Mouse (Mus musculus) T-helper 2 cell (primary cell): Measurements from ENCODE around the gene Eif2a.
"Not testable (repeated sequence)": the region's sequence is repeated elsewhere in the genome, so short reads cannot be mapped to it uniquely, and the experiment has no call there.

Experiments used
- in situ Hi-C: fragments of 300-600 bp; cut with MboI, MseI; formaldehyde crosslinking; loops from one replicate; pipeline ENCODE4 v1.15.1; 2025; ENCODE audit warnings: high pct_unique_total_duplicates

Gene Eif2a

GRCm38 (mm10) chr3:58520286-58520685 is 5.3 kb upstream of the Eif2a start:
- in situ Hi-C loops: loop anchor here (10.0 kb wide), 1 partner anchor 105 kb away; the partner anchor contains the start of gene Tsc22d2

DNA sequence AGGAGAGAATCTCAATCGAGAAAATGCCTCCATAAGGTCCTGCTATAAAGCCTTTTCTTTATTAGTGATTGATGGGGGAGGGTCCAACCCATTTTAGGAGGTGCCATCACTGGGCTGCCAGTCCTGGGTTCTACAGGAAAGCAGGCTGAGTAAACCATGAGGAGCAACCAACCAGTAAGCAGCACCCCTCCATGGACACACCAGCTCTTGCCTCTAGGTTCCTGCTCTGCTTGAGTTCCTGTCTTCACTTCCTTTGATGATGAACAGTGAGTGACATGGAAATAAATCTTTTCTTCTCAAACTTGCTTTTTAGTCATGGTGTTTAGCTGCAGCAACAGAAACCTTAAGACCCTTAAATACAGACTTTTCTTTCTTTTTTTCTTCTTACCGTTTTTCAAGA is 4.3 kb upstream of the Eif2a start:
- in situ Hi-C loops: loop anchor here (10.0 kb wide), 1 partner anchor 107 kb away; the partner anchor contains the start of gene Tsc22d2

DNA sequence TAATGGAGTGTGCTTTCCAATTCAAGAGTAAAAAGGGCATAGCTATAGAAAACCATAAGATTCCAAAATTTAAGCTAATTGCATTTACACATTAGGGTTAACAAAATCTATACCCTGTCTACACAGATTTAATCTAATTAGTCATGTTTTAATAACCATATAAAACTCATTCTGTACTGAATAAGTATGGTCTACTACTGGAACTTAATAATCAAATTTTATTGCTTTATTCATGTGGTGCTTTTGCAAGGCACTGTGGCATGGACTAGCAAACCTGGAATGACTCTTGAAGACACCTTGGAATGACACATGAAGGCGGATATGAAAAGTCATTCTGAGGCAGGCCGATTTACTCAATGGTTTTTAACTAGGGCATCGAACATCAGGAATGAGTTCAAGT is 2.2 kb upstream of the Eif2a start:
- in situ Hi-C loops: loop anchor here (10.0 kb wide), 1 partner anchor 109 kb away; the partner anchor contains the start of gene Tsc22d2

DNA sequence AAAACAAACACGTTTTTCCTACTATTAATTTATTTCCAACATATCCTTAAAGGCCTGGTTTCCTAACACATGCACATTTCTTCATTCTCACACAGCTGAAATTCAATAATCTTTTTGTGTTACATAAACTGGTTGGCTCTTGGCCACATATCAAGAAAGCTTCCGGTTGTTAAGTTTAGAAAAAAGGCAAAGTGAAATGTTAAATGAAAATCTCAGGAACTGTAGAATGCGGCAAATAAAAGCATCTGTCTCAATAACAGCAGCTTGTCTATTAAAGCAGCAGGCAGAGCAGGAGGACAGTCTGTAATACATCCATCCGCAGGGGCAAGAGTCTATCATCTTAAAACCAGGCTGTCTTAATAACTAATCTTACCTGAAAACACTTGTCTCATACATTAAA is 1.4 kb upstream of the Eif2a start:
- in situ Hi-C loops: loop anchor here (10.0 kb wide), 1 partner anchor 109 kb away; the partner anchor contains the start of gene Tsc22d2

DNA sequence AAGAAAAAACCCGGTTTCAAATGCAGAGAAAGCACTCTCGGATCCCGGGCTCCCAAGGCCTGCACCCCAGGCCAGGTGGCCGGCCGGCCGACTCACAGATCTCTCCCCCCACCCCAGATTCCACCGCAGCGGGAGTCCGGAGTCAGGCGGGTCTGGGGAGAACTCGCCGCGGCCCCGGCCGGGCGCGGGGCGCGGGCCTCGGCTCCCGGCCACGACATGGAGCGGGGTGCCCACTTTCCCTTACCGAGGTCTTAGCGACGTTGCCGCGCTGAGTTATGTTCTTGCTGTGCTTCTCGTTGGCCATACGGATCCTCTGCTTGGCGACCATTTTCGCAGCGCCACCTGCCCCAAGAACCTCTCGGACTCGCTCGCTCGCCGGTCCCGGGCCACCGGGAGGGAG is 455 bp upstream of the Eif2a start:
- in situ Hi-C loops: loop anchor here (10.0 kb wide), 1 partner anchor 110 kb away; the partner anchor contains the start of gene Tsc22d2

DNA sequence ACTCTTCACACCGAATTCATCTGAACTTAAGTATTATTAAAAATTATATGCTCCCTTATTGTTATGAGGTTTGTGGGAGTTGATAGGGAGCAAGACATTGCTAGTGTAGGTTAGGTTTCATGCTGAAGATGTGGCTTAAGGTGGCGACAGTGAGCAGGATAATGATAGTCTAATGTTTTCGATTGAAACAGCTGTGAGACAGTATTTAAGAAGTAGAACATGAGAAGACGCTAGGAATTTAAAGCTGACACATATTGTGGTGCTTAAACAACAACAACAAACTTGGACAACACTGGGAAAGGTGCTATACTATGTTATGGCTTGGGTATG is 752 bp downstream of the Eif2a start:
- in situ Hi-C loops: loop anchor here (10.0 kb wide), 1 partner anchor 112 kb away; the partner anchor contains the start of gene Tsc22d2

DNA sequence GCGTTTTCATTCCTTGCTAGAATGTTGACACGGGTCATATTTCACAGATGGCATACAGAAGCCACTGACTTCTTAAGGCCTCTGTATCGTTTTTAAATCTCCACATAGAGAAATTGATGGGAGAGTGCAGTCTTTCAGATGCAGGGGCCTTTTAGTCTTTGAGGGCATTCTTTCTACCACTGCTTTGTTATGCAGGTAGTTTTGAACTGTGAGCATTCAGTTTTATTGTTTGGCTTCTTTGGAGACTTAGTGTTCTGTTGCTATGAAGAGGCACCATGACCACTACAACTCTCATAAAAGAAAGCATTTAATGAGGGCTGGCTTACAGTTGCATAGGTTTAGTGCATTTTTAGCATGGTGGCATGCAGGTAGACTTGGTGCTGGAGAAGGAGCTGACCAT is 11.0 kb downstream of the Eif2a start:
- in situ Hi-C loops: loop anchor here (5.0 kb wide), 1 partner anchor 36 kb away; no protein-coding TSS in a partner anchor

DNA sequence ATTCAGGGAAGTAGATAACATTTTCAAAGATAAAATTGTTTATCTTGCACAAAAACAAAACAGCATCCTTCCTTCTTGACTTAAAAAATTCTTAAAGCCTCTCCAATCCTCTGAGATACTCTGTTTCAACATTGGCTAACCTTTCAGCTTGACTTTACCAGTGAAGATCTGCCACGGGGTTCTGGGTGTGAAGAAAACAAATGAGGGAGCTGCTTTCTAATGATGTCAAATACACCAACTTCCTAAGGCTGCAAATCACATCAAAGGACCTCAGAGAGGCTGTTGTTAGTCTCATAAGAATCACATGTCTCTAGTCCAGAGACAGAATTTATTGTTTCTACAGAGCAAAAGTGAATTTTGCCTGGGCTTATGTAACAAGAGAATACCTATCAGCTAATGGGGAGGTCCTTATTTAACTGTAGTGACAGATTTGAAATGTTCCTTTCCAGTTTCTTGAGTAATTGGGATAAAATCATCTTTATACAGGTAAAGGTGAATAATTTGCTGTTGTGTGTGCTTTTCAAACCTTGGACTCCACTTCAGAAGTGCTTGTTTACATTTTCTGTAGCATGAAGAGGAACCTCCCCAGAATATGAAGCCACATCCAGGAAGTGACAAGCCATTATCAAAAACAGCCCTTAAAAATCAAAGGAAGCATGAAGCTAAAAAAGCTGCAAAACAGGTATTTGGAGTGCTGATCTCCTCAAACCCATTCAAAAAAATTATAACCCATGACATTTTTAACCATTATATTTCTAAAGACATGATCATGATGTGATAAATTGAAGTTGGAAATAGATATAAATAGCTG is 26.6 kb downstream of the Eif2a start:
- in situ Hi-C loops: no loop called here

DNA sequence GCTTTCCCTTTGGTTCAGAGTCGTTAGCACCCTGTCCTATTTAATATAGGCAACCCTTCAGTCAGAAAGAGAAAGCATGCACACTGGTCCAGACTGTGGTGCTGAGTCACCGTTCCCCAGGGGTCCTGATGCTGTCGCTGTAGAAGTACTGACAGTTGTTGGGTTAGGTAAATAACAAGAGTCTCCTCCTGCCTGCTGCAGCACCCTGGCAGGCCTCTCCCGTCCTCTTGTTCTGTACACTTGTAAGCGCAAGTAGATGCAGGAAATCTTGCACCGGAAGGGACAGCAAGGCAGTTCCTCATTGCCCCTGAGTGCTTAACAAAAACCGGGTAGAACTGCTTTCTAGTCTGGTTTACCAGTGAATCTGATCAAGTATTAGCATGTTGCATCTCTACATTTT is 31.0 kb downstream of the Eif2a start:
- in situ Hi-C loops: no loop called here

DNA sequence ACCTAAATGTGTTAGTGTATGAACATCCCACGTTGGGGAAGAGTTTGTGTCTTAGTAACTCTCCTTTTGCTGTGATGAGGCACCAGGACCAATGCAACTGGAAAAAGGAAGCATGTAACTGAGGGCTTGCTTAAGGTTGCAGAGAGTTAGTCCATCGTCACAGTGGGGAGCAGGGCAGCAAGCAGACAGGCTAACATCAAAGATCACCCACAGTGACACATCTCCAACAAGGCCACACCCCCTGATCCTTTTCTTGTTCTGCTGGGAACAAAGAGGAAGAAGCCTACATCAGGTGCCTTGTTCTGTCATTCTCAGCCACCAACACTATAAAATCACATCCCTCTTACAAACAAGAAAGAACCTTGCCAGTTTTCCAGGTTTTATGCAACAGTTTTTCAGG is 34.3 kb downstream of the Eif2a start:
- in situ Hi-C loops: no loop called here

DNA sequence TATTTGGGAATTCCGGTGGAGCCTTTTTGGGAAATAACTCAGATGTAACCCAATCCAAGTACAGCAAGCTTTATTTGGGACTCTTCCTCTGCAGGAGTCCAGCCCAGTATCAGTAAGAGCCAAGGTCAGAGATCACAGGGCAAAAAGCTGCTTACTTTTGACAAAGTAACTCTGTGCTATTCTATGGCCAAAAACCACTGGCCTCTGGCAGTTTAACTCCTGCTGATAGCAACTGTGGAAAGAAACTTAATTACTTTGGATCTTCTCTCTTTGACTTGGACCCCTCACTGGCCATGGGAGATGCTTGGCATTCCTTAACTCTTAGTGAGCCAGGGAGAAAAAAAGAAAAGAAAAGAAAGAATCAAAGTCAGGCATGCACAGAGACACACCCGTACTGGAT is 35.8 kb downstream of the Eif2a start:
- in situ Hi-C loops: no loop called here

DNA sequence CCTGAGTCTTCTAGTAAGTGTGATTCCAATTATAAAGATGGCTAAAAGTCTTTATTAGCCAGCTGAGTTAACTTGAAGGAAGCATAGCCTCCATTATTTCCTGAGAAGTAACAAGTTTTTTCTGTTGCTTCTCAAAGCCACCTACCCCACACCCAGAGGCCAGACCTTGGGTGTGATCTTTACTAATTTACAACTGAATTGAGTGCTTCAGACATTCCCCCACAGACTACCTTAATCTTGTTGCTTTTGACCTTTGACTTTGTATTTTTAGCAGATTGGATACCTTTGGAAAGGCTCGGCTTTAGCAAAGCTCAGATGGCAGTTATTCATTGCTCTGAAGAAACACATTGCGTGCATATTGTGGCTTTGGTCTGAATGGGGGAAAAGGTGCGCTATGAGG is 45.2 kb downstream of the Eif2a start:
- in situ Hi-C loops: loop anchor here (5.0 kb wide), 1 partner anchor 34 kb away; no protein-coding TSS in a partner anchor

- in situ Hi-C loops: no loop called here
These were observed 50.8 kb downstream of the Eif2a start, which contains the start of gene Selenot for GRCm38 (mm10) chr3:58576137-58577066. Gene Selenot (plus strand): TSS chr3:58576636.

GRCm38 (mm10) chr3:58577067-58577503 is 51.5 kb downstream of the Eif2a start:
- in situ Hi-C loops: no loop called here

- in situ Hi-C loops: no loop called here
These were observed 52.0 kb downstream of the Eif2a start for GRCm38 (mm10) chr3:58577506-58578050.

DNA sequence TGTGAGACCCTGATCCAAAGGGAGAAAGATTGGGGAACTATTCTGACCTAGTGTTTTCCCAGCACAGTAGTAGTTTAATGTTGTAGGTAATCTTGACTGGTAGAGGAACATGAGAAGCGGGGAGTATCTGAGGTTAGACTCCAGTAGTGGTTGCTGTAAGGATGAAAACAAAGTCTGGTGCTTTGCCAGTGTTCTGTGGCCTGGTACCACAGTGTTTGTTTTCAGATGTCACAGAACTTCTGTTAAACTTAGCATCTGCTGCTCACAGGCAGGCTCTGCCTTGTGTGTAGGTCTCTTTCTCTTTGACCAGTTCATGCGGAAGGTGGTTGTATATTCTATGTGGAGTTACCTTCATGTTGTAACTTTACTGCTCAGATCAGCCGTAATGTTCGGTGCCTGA is 55.9 kb downstream of the Eif2a start:
- in situ Hi-C loops: loop anchor here (5.0 kb wide), 1 partner anchor 111 kb away; the partner anchor contains the start of gene Siah2

DNA sequence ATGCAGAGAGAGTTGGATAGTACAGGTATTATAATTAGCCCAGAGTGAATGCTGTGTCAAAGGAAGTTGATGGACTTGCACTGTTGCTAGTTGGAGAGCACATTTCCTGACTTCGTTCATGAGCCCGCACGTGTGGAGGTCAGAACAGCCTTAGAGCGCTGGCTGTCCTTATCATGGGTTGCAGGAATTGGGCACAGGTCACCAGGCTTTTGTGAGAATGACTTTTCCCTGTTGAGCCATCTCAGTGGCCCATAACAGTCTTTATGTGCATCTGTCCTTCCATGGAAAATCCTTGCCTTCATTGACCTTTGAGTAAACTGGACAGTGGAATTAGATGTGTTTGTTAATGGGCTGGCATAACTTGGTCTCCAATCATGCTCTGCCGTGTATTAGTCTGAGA is 56.7 kb downstream of the Eif2a start:
- in situ Hi-C loops: loop anchor here (5.0 kb wide), 1 partner anchor 110 kb away; the partner anchor contains the start of gene Siah2

DNA sequence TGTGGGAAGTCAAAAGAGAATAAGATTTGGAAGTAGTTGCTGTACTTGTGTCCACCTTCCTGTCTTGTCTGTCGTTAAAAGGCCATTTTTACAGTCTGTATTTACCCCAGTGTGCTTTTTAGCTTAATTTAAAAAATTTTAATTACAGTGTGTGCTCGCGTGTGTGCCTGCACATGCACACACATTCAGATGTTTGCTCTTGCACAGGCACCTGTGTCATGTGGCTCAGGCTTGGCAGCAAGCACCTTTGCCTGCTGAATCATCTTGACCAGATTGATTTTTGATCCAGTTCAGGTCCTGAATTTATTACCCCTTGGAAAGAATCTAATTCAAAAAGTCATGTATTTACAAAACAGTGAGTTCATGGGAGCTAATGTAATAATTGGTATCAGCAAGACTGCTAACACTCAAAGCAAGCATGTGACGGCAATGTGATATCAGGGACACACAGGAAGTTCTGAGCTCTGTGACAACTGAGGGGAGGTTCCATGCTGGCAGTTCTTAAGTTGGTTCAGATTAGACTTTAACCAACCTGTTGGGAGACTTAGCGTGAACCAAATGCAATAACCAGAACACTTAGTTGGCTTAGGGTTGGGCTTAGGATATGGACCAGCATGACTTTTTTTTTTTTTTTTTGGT is 57.3 kb downstream of the Eif2a start:
- in situ Hi-C loops: loop anchor here (5.0 kb wide), 1 partner anchor 109 kb away; the partner anchor contains the start of gene Siah2

DNA sequence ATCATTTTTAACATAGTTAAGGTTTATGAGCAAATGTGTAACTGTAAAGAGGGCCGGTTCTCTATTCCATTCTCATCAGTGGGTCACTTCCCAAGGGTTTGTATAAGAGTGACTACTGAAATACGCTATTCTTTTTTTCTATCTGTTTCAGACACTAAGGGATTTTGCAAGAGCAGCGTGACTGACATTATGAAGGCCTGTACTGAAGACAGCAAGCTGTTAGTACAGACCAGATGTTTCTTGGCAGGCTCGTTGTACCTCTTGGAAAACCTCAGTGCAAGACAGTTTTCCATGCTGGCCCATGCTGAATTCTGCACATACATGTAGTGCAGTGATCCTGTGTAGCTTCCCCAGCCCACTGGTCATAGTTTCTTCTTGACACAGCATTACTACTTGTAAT is 64.9 kb downstream of the Eif2a start:
- in situ Hi-C loops: not testable (repeated sequence)

- in situ Hi-C loops: not testable (repeated sequence)
These were observed 67.0 kb downstream of the Eif2a start for GRCm38 (mm10) chr3:58592666-58593065.

- in situ Hi-C loops: no loop called here
These were observed 68.0 kb downstream of the Eif2a start for GRCm38 (mm10) chr3:58593623-58594022.
